In the genomic region with DNA sequence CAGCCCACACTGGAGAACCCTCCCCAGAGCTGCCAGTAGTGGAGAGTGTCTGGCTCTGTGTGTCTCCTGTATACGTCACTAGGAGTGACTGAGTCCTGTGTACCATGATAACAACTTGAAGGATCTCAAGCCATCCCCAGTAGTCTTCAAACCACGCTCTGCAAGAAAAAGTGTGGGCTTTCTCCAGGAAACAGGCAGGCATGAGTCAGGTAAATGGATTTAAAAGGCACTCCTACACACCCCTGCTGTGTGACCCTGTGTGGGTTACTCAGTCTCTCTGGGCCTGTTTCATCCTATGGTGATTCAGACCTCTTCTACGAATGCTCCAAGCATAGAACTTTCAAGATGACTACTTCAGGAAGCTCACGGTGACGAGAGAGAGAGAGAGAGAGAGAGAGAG, we compare ENCODE assay signal across 21 mouse cellular contexts.
A peak's percentile ranks its signal among the peaks of the same experiment; 100 is the strongest.
DNase-seq lines count a peak whose midpoint lies in the region; ATAC-seq and TF ChIP-seq lines count a peak whose summit lies in the region.
"Had no signal": no experiment of that assay in that cellular context is flagged by ENCODE, and none has a peak within 500 bp of the region (broad histone marks: within the 10 kb centered on the region; RNA-seq: fewer than 3 reads in every experiment).

No protein-coding gene starts in this region.

- H3K4me1 ChIP-seq in heart, embryonic 11.5 days (ENCODE audit: control insufficient read depth, insufficient read depth, low read length), result peaks cover 24% of the 10 kb centered on the region

- no peak for ATAC-seq in heart, embryonic 11.5 days (replicated peaks; ENCODE audit: insufficient number of reproducible peaks, low FRiP score, low TSS enrichment)
- ATAC-seq: forebrain, embryonic 16.5 days had no signal

- TF ChIP-seq CTCF in left cerebral cortex, adult 2 months (IDR thresholded peaks at IDR 0.05), result no peak

- no peak overlapping the region for H3K9ac ChIP-seq in heart, embryonic 11.5 days (ENCODE audit: low read depth, low read length)
- H3K9ac ChIP-seq: embryonic facial prominence, embryonic 15.5 days; heart, embryonic 12.5 days; hindbrain, embryonic 15.5 days had no signal

- H3K27me3 ChIP-seq in heart, embryonic 11.5 days (ENCODE audit: control insufficient read depth, insufficient read depth, low read length), result 0 out of 2 replicates have a peak, but pooled peaks cover 2% of the 10 kb centered on the region
- H3K27me3 ChIP-seq: CH12.LX; heart, embryonic 12.5 days; hindbrain, embryonic 15.5 days had no signal

- no peaks in the 10 kb centered on the region for H3K9me3 ChIP-seq in heart, embryonic 11.5 days (replicated peaks; ENCODE audit: control insufficient read depth, low read length)
- H3K9me3 ChIP-seq: embryonic facial prominence, embryonic 15.5 days; heart, embryonic 12.5 days; hindbrain, embryonic 15.5 days had no signal

- WGBS in heart, embryonic 11.5 days (ENCODE audit: insufficient replicate concordance), result 77% methylated on average over 5 of the region's 5 CpGs

- no peak overlapping the region for H3K4me3 ChIP-seq in left cerebral cortex, adult 2 months
- no peak overlapping the region for H3K4me3 ChIP-seq in heart, embryonic 11.5 days (ENCODE audit: low read depth, low read length)
- H3K4me3 ChIP-seq: embryonic facial prominence, embryonic 15.5 days; erythroblast, embryonic 14.5 days; heart, embryonic 12.5 days; hindbrain, embryonic 15.5 days had no signal

- peak in 1 of 2 experiments; percentile 29 for DNase-seq in left cerebral cortex, adult 2 months (ENCODE audit: extremely low spot score in 1 of 2, low spot score in 2 of 2)
- DNase-seq in left cerebral cortex, adult 11 months (ENCODE audit: low spot score), result no peak
- peak; percentile 18 for DNase-seq in CD4-positive helper T cell, adult 2 months (ENCODE audit: low read depth, low spot score)
- DNase-seq in NIH3T3 (ENCODE audit: low read depth), result peak; percentile 24
- peak; percentile 32 for DNase-seq in induced T-regulatory cell, adult 2 months (ENCODE audit: low read depth)
- DNase-seq in testis, postnatal 10 days (ENCODE audit: low spot score), result no peak
- DNase-seq: adrenal gland, postnatal 10 days; cerebellum, adult 18-20 months; cerebellum, adult 9-11 months; cerebellum, postnatal 36 days; gastrocnemius, postnatal 10 days; heart, adult 18-20 months; heart, postnatal 36 days; kidney, adult 11 months had no signal

- H3K4me2 ChIP-seq in heart, embryonic 11.5 days, result no peak overlapping the region
- H3K4me2 ChIP-seq: embryonic facial prominence, embryonic 15.5 days; heart, embryonic 12.5 days; hindbrain, embryonic 15.5 days had no signal

- intact Hi-C loops in left cerebral cortex, adult 2 months (cut with DNase I), result loop anchor here (5.0 kb wide), 1 partner anchor 52 kb away; no protein-coding TSS in a partner anchor

- H3K27ac ChIP-seq in left cerebral cortex, adult 2 months, result peak overlapping the region; percentile 26; the same call in 1 of the 2 replicates
- no peak overlapping the region for H3K27ac ChIP-seq in heart, embryonic 11.5 days (ENCODE audit: low read depth, low read length)
- H3K27ac ChIP-seq: embryonic facial prominence, embryonic 15.5 days; hindbrain, embryonic 15.5 days had no signal

- H3K36me3 ChIP-seq in heart, embryonic 11.5 days (ENCODE audit: control insufficient read depth, insufficient read depth, low read length), result no peaks in the 10 kb centered on the region
- H3K36me3 ChIP-seq: embryonic facial prominence, embryonic 15.5 days; heart, embryonic 12.5 days; hindbrain, embryonic 15.5 days had no signal

Comparison
In these comparisons a context has a peak if more than half of its experiments do, and no peak if none do; other contexts are left out.
1. DNase-seq: peak in CD4-positive helper T cell, adult 2 months (single experiment), NIH3T3 (single experiment) and induced T-regulatory cell, adult 2 months (single experiment); none in left cerebral cortex, adult 11 months (single experiment) and testis, postnatal 10 days (single experiment).